Mouse (Mus musculus) large intestine, adult 2 months (tissue): ENCODE measurements around the gene Tsfm. TPM values are rescaled to one million over a fixed set of nuclear protein-coding genes. Genes with fewer than 3 reads are reported as not detected.

Experiments
- DNase-seq: peaks from one replicate; pipeline ENCODE4 v3.0.0-alpha.2; 2012; ENCODE audit warnings: low read depth, low spot score
- WGBS: fragments of 180-500 bp; shearing (Covaris S2); methylation state at CpG from one replicate; pipeline ENCODE4 v1.1.7; 2018; 5-methylcytosine and 5-hydroxymethylcytosine counted together
- polyA plus RNA-seq: library from polyadenylated mRNA; depleted of rRNA; stranded (reverse); fragments of >200 nt; gene quantifications from 2 replicates; pipeline ENCODE4 v1.2.3, GENCODE M21; 2012

Gene Tsfm
- polyA plus RNA-seq, 1 experiment, result 39.0 TPM

GRCm38 (mm10) chr10:127043187-127043586, 12.5 kb upstream of the Tsfm start:
- no peak for DNase-seq
- WGBS, result 89% methylated on average over 6 of the region's 6 CpGs

GRCm38 (mm10) chr10:127042468-127043115, 12.0 kb upstream of the Tsfm start:
- DNase-seq, result no peak

GRCm38 (mm10) chr10:127041774-127042338, 11.2 kb upstream of the Tsfm start:
- DNase-seq, result no peak

More at GRCm38 (mm10) chr10:127042468-127043115, 12.0 kb upstream of the Tsfm start:
- 5% methylated on average over 5 of the region's 5 CpGs for WGBS

GRCm38 (mm10) chr10:127041274-127041766, 10.7 kb upstream of the Tsfm start, which contains the start of the genes Mettl1 and Eef1akmt3:
Gene Mettl1, plus strand, starts transcription at chr10:127041414.
Gene Eef1akmt3, minus strand, starts transcription at chr10:127041513.
- no peak for DNase-seq

More at GRCm38 (mm10) chr10:127041774-127042338, 11.2 kb upstream of the Tsfm start:
- under 1% methylated on average over 44 of the region's 44 CpGs for WGBS

GRCm38 (mm10) chr10:127040569-127041214, 10.1 kb upstream of the Tsfm start:
- WGBS, result 3% methylated on average over 20 of the region's 20 CpGs
- DNase-seq, result no peak

More at GRCm38 (mm10) chr10:127041274-127041766, 10.7 kb upstream of the Tsfm start, which contains the start of the genes Mettl1 and Eef1akmt3:
- under 1% methylated on average over 28 of the region's 28 CpGs for WGBS

GRCm38 (mm10) chr10:127037641-127038040, 7.0 kb upstream of the Tsfm start:
- no peak for DNase-seq
- 69% methylated on average over 12 of the region's 12 CpGs for WGBS

GRCm38 (mm10) chr10:127036273-127036672, 5.6 kb upstream of the Tsfm start:
- WGBS, result 80% methylated on average over 12 of the region's 12 CpGs
- DNase-seq, result no peak

- WGBS, result 79% methylated on average over 8 of the region's 8 CpGs
- DNase-seq, result no peak
Observed at GRCm38 (mm10) chr10:127033301-127033741, 2.7 kb upstream of the Tsfm start.

- 59% methylated on average over 16 of the region's 16 CpGs for WGBS
- no peak for DNase-seq
Observed at GRCm38 (mm10) chr10:127018422-127018821, 12.2 kb downstream of the Tsfm start.

GRCm38 (mm10) chr10:127017071-127017470, 13.6 kb downstream of the Tsfm start:
- no peak for DNase-seq
- WGBS, result 28% methylated on average over 2 of the region's 2 CpGs

GRCm38 (mm10) chr10:127016488-127016887, 14.2 kb downstream of the Tsfm start:
- 54% methylated on average over 5 of the region's 5 CpGs for WGBS
- DNase-seq, result no peak

- 74% methylated on average over 7 of the region's 7 CpGs for WGBS
Observed at GRCm38 (mm10) chr10:127003806-127004205, 26.8 kb downstream of the Tsfm start.

GRCm38 (mm10) chr10:127003334-127003733, 27.3 kb downstream of the Tsfm start:
- DNase-seq, result no peak
- 74% methylated on average over 8 of the region's 8 CpGs for WGBS

More at GRCm38 (mm10) chr10:127003806-127004205, 26.8 kb downstream of the Tsfm start:
- DNase-seq, result no peak

GRCm38 (mm10) chr10:127002765-127003164, 27.9 kb downstream of the Tsfm start:
- WGBS, result 70% methylated on average over 5 of the region's 5 CpGs
- DNase-seq, result no peak

- WGBS, result 66% methylated on average over 1 of the region's 1 CpGs
- DNase-seq, result no peak
Observed at GRCm38 (mm10) chr10:127002056-127002455, 28.6 kb downstream of the Tsfm start.

- no peak for DNase-seq
- WGBS, result 31% methylated on average over 9 of the region's 9 CpGs
Observed at GRCm38 (mm10) chr10:127001297-127001696, 29.3 kb downstream of the Tsfm start.

GRCm38 (mm10) chr10:127000529-127000928, 30.1 kb downstream of the Tsfm start, which contains the start of gene Avil:
Gene Avil, plus strand, starts transcription at chr10:127000709.
- no peak for DNase-seq
- 64% methylated on average over 5 of the region's 5 CpGs for WGBS

GRCm38 (mm10) chr10:126997340-126998113, 33.1 kb downstream of the Tsfm start:
- 53% methylated on average over 13 of the region's 13 CpGs for WGBS
- DNase-seq, result no peak

- DNase-seq, result no peak
- 86% methylated on average over 3 of the region's 3 CpGs for WGBS
Observed at GRCm38 (mm10) chr10:126993621-126994020, 37.0 kb downstream of the Tsfm start.
